Mouse (Mus musculus): ENCODE measurements around the gene Arap1.

DNA sequence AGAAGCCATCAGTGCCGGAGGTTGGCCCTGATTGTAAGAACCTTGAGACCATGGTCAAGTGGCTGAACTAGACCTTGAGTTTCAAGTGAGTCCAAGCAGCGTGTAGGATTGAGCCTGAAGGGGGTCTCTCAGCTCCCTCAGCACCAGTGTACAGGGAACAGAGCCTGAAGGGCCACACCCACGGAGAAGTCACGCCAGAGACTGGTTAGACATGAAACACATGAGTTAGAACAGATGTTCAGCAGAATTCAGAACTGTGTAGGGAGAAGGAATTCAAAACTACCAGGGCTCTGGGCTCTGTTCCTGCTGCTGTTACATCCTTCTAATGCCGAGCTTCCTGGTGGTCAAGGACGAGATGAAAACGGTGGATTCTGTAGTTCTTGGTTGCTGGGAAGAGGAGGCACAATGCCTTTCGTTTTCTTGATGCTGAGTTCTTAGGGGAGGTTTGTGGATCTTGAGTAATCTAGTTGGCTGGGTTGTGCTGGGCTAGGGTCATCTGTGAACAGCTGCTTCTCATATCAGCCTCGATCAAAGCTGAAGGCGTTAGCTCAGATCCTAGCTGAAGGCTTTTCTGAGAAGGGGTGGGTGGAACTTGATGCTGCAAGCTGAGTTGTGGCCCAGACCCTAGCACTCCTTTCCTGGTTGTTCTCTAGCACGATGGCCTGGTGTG lies 62.5 kb downstream of the Arap1 start, which contains the start of gene Gm45837:
- no peak for TF ChIP-seq FLI1 (IDR thresholded peaks at IDR 0.05; ENCODE audit: low read length)
- TF ChIP-seq GATA1 (IDR thresholded peaks at IDR 0.05; ENCODE audit: borderline replicate concordance, low read length): no peak

Measured in megakaryocyte, embryonic 14.5 days (primary cell).